Mouse (Mus musculus): ENCODE results near the gene Dppa5a.

- TF ChIP-seq GATA1 (IDR thresholded peaks at IDR 0.05; ENCODE audit: borderline replicate concordance, low read length) (no peak), FLI1 (IDR thresholded peaks at IDR 0.05; ENCODE audit: low read length) (no peak)
Observed at GRCm38 (mm10) chr9:78372827-78373504, 5.0 kb upstream of the Dppa5a start.
